Mouse (Mus musculus) ovary, postnatal 10 days (tissue): ENCODE results near the gene Ide.

Experiments used
- DNase-seq: peaks from one replicate; pipeline ENCODE4 v3.0.0; 2022; ENCODE audit warnings: low spot score

Ide gene

GRCm38 (mm10) chr19:37337752-37338151, at the start of gene Ide:
Ide (minus strand) TSS chr19:37337852.
- no peak for DNase-seq

- DNase-seq, result no peak
Observed at GRCm38 (mm10) chr19:37386126-37386525, 48.5 kb upstream of the Ide start.

GRCm38 (mm10) chr19:37378816-37379215, 41.2 kb upstream of the Ide start:
- DNase-seq, result no peak

DNA sequence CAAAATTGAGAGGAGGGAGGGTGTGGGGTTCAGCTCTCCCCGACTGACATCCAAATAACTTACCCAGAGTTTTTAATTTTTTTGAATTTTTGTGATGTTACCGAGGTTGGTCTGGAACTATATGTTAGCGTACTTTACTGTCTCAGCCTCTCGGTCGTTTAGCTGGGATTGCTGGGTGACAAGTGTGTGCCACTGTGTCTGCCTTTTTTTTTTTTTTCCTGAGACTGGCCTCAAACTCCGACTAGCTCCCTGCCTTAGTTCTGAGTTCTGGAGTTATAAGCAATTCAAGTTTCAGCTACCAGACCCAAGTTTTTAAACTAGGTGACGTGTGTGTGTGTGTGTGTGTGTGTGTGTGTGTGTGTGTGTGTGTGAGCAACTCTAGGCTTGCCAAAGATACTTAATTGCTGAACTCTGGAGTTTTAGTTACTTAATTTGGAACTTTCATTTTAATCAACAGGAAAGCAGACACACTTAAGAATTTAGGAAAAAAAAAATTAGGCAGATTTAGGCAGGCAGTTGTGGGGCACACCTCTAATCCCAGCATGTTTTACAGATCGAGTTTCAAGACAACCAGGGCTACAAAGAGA, 39.8 kb upstream of the Ide start:
- DNase-seq, result no peak

DNA sequence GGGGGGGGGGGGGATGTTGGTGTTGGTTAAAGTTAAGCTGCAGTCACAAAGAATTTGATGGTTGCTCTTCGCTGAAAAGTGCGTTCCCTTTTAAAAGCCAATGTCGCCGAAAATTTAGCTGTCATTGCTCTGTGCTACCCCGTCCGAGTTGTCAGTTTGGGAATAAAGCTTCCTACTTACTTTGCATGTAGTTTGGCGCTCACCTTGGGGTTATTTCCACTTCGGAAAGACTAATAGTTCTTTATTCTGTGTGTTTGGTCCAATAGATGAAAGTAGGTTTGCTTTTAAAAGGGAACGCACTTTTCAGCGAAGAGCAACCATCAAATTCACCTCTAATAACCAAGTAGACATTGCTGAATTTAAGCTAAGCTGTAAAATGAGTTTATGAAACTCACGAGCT, 39.2 kb upstream of the Ide start:
- no peak for DNase-seq

- peak; percentile 92 for DNase-seq
Observed at GRCm38 (mm10) chr19:37375755-37376615, 38.3 kb upstream of the Ide start, which contains the start of gene Kif11. Kif11 (plus strand) TSS chr19:37376403.

DNA sequence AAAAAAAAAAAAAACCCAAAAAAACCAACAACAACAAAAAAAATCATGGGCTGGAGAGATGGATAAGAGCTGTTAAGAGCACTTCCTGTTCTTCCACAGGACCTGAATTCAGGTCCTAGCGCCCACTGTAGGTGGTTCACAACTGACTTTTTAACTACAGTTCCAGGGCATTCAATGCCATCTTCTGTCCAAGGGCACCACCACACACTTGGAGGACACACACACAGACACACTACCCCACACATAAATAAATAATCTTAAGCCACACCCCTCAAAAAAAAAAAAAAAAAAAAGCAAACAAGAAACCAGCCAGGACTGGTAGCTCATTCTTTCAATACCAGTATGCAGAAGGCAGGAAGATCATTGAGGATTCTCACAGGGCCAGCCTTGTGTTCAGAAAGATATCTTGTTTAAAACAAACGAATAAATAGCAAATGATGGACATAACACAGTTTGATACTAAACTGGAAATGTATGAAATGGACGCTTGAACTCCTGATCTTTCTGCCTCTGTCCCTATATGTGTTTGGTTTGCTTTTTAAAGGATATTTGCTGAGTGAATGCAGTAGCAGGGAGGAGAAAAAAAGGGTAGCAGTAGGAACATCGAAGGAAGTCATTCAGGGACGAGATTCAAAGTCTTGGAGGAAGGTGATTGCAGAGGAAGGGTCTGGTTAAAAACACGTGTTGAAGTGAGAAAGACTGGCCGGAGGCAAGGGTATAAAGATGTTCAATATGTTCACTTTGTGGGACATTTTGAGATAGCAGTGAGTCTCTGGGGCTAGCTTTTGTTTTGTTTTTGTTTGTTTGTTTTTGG, 37.5 kb upstream of the Ide start:
- DNase-seq, result no peak

GRCm38 (mm10) chr19:37370356-37370755, 32.7 kb upstream of the Ide start:
- DNase-seq, result no peak

DNA sequence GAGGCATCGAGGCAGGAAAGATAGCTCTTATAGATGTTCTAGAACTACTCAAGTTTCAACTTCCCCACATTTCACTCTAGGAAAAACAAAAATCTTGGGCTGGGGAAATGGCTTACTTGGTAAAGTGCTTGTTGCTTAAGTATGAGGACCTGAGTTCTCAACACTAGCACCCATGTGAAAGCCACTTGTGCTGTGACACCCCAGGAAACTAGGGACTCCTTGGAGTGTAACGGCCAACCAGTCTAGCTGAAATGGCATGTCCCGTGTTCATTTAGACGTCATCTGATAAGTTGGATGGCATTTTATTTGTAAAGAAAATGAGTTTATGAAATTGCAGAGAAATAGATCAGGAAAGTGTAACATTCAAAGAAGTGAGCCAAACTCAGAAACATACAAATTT, 32.3 kb upstream of the Ide start:
- DNase-seq, result no peak

- no peak for DNase-seq
Observed at GRCm38 (mm10) chr19:37368990-37369389, 31.3 kb upstream of the Ide start.

- no peak for DNase-seq
Observed at GRCm38 (mm10) chr19:37363128-37363939, 25.7 kb upstream of the Ide start.

DNA sequence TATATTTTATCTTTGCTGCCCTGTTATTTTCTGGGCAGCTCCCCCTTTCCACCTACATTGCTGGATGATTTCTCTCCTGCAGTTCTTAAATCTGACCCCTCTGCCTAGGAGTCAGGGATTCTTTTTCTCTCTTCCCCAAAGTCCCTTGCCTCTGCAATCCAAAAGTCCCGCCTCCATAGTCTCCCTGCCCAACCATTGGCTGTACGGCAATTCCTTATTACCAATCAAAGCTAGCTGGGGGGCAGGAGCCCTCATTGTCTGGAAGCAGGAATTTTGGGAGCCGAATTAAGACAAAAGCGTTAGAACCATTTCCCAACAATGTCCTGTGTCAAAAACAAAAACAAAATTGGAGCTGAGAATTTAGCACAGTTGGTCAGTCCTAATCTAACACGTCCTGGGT, 24.9 kb upstream of the Ide start:
- DNase-seq, result no peak

DNA sequence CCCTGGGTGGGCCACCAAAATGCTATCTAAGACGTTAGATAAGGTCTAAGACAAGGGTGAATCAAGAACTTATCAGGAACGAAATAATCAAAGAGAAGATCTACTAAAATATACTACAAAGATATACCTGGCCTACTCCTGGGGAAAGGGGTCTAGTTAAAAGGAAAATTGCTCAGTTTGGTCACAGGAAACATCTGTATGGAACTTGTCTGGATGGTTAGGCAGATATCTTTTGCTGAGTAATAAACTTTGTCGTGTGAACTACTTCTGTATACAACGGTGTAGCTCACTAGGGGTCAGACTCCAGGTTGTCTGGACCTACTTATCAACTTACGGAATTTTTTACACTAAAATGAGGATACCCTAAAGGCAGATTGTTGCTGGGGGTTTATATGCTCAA, 22.4 kb upstream of the Ide start:
- no peak for DNase-seq

- no peak for DNase-seq
Observed at GRCm38 (mm10) chr19:37353331-37353730, 15.7 kb upstream of the Ide start.

DNA sequence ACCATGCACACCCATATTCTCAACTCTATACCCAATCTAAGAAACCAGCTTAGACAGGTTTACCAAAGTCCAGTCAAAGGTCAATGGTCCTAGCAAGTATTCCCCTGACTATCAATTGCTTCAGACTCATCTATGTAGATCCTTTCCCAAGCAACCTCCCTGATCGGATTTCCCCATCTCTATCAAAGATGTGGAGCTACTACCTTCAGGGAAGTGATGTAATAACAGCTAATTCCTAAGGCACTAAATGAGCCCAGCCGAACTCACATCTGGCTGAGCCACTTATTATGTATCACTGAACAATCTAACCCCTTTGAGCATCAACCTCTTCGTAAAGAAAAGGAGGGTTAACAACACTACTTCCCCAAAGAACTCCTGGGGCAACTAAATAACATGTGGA, 15.1 kb upstream of the Ide start:
- DNase-seq, result no peak

DNA sequence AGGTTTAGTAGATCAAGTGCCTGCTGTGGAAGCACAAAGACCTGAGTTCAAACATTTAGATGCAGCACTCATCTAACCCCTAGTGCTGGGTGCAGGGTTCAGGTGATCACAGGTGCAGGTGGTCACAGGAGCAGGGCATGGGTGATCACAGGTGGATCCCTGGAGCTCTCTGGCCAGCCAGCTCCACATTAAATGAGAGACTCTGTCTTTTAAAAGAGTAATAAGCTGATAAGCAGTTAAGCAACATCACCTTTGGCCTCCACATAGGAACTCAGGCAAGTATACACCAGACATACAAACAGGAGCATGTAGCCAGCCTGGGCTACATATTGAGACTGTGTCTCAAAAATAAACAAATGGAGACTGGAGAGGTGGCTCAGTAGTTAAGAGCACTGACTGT, 11.3 kb upstream of the Ide start:
- no peak for DNase-seq

- no peak for DNase-seq
Observed at GRCm38 (mm10) chr19:37348331-37348730, 10.7 kb upstream of the Ide start.

GRCm38 (mm10) chr19:37346258-37346657, 8.6 kb upstream of the Ide start:
- no peak for DNase-seq

DNA sequence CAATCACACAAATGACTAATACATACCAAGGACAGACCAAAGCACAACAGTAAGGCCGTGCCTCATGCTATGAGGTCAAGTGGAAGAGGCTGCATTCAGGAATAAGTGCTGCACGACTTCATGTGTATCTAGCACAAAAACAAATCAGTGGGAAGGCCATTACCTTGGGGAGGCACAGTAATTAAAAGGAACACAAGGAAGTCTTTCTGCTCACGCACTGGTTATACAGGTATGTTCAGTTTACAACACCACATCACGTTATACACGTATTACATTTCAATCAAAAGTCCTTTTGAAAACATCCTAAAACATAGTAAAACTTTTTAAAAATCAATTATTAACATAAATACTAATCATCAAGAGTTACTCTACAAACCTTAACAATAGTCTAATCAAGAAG, 6.2 kb upstream of the Ide start:
- no peak for DNase-seq

DNA sequence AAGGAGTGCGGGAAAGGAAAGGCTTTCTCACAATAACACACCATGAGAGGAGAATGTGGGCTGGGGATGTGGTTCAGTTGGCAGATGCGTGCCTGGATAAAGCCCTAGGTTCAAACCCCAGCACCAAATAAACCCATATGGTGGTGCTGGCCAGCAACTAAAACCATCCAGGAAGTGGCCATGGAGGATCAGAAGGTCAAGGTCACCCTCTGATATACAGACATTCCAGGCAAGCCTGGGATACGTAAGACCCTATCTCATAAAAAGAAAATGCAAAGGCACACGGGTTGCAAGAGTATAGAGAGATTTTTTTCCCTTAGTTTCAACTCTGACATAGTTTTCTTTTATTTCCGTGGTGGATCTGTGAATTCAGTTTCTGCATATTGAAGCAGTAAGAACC, 3.3 kb upstream of the Ide start:
- no peak for DNase-seq

- no peak for DNase-seq
Observed at GRCm38 (mm10) chr19:37340495-37340894, 2.8 kb upstream of the Ide start.

DNA sequence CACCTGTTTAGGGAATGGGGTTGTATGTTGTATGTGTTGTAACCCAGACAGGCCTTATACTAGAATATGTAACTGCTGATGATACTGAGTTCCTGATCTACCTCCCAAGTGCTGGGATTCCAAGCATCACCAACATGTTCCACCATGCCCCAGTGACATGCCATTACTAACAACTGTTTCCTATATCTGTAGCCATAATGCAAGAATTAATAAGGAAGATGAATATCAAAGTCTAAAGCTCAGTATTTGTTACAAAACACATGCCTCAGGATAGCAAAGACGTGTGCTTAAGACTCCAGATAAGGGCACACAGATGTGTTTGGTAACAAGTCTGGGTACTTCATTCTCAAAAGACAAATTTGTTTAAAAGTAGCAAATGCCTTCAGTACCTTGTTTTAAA, 2.3 kb downstream of the Ide start:
- no peak for DNase-seq
